Mouse (Mus musculus): Measurements from ENCODE around the gene Olfr340. TPM values are rescaled to one million over a fixed set of nuclear protein-coding genes. Genes with fewer than 3 reads are reported as not detected.
"Not testable (repeated sequence)": the region's sequence is repeated elsewhere in the genome, so short reads cannot be mapped to it uniquely, and the experiment has no call there.

Gene Olfr340
- polyA plus RNA-seq (2015; fragmentation: Nextera tagmentation; extraction: Ambion mirVana), result not detected in 2 replicates

DNA sequence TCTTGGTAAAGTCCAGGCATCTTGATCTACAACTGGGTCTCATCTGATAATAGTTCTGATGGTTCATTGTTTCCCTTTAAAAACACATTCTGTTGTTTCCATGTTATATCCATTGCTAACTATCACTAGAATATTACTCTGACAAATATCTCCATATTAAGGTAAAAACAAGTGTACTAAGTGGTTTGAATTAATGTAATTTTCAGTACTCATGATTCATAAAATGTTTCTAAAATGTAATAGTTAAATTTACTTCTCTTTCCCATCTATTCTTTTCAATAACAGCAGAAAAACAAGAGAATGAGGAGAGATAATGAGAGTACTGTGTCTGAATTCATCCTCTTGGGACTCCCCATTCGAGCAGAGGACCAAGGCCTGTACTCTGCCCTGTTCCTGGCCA lies at the start of gene Olfr340:
Olfr340 (plus strand) TSS at position 301 of the 400 bp plus-strand sequence.
- no peak within 1 kb of the TSS for H3K9ac ChIP-seq (ENCODE audit: low read length)
- H3K27me3 ChIP-seq (ENCODE audit: control insufficient read depth, insufficient read depth, low read length), result no peaks in the 10 kb centered on the region
- no peak for ATAC-seq (ENCODE audit: low FRiP score, low TSS enrichment)
- H3K4me1 ChIP-seq (replicated peaks; ENCODE audit: control insufficient read depth, insufficient read depth), result no peaks in the 10 kb centered on the region
- H3K9me3 ChIP-seq (ENCODE audit: control insufficient read depth, low read length), result no peaks in the 10 kb centered on the region
- no peaks in the 10 kb centered on the region for H3K36me3 ChIP-seq (ENCODE audit: control insufficient read depth, insufficient read depth, low read length)
- DNase-seq (ENCODE audit: low spot score), result no peak
- TF ChIP-seq EP300 (optimal IDR thresholded peaks at IDR 0.05), result no peak
- no peak for TF ChIP-seq CTCF (IDR thresholded peaks at IDR 0.05; ENCODE audit: low read depth)
- 59% methylated on average over 1 of the region's 1 CpGs for WGBS
- H3K4me3 ChIP-seq (ENCODE audit: low read depth, low read length), result no peak within 1 kb of the TSS
- H3K4me2 ChIP-seq (replicated peaks; ENCODE audit: low read depth), result no peak within 1 kb of the TSS
- no peak within 1 kb of the TSS for H3K27ac ChIP-seq (replicated peaks)

DNA sequence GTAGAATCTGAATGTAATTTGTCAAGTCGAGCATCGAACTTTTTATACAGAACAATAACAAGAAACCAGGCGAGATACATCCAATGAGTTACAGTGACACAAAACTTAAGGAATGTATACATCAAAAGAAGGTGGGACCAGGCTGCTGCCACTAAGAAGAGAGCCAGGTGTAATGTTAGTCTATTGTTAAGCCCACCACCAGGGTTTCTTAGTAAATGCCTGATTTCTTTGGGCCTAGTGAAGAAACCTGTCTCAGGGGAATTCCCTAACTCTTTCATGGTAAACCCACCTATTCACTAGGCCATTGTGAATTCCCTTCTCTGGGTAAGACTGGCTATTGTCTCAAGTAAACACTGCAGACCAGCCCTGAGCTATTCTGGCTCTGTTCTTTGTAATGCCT lies 37.2 kb upstream of the Olfr340 start:
- not testable (repeated sequence) for H3K9me3 ChIP-seq (ENCODE audit: control insufficient read depth, low read length); DNase-seq (ENCODE audit: low spot score); H3K9ac ChIP-seq (ENCODE audit: low read length); H3K4me1 ChIP-seq (replicated peaks; ENCODE audit: control insufficient read depth, insufficient read depth); H3K36me3 ChIP-seq (ENCODE audit: control insufficient read depth, insufficient read depth, low read length); H3K27me3 ChIP-seq (ENCODE audit: control insufficient read depth, insufficient read depth, low read length); H3K4me2 ChIP-seq (replicated peaks; ENCODE audit: low read depth); ATAC-seq (ENCODE audit: low FRiP score, low TSS enrichment); H3K4me3 ChIP-seq (ENCODE audit: low read depth, low read length); H3K27ac ChIP-seq (replicated peaks)
- 79% methylated on average over 3 of the region's 3 CpGs for WGBS

DNA sequence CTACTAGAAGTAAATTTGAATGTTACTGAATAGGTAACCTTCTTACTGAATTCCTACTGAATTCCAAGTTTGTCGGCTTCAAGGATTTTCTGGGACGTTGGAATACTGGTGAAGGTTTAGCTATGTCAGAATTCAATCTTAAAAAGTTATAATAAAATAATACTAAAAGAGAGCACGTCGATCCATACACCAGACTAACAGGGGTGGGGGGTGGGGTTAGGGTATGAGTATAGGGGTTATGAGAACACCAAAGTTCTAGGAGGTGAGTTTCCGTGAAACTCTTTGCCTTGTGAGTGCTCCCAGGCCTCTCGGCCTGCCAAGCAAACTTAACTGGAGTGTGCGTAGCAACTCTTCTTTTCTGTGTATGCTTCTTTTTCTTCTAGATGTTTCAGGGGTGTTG lies 36.8 kb upstream of the Olfr340 start:
- not testable (repeated sequence) for H3K4me3 ChIP-seq (ENCODE audit: low read depth, low read length); H3K4me1 ChIP-seq (replicated peaks; ENCODE audit: control insufficient read depth, insufficient read depth); H3K9ac ChIP-seq (ENCODE audit: low read length); H3K27me3 ChIP-seq (ENCODE audit: control insufficient read depth, insufficient read depth, low read length); DNase-seq (ENCODE audit: low spot score); H3K27ac ChIP-seq (replicated peaks); H3K4me2 ChIP-seq (replicated peaks; ENCODE audit: low read depth); H3K9me3 ChIP-seq (ENCODE audit: control insufficient read depth, low read length); ATAC-seq (ENCODE audit: low FRiP score, low TSS enrichment); H3K36me3 ChIP-seq (ENCODE audit: control insufficient read depth, insufficient read depth, low read length)
- 88% methylated on average over 7 of the region's 7 CpGs for WGBS

DNA sequence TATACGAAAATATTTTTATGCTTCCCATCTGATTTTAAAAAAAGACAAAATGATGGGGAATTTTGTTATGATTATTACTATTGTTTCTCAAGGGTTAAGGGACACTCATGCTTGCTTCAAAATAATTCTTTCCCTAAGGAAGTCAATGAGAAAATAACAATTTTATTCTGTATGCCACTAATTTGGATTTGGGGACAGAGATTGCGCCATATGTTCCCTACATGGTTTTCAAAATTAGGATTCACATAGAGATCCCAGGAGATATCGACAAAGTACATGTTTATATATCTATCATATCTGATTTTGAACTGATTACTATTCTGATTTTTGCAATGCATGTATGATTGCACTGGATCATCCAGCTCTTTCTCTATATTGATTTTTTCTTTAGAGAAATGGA lies 33.7 kb upstream of the Olfr340 start, which contains the start of gene Olfr339:
Olfr339 (plus strand) TSS at position 301 of the 400 bp plus-strand sequence.
- TF ChIP-seq EP300 (optimal IDR thresholded peaks at IDR 0.05) (no peak), CTCF (IDR thresholded peaks at IDR 0.05; ENCODE audit: low read depth) (no peak)
- no peaks in the 10 kb centered on the region for H3K4me1 ChIP-seq (replicated peaks; ENCODE audit: control insufficient read depth, insufficient read depth)
- H3K36me3 ChIP-seq (ENCODE audit: control insufficient read depth, insufficient read depth, low read length), result no peaks in the 10 kb centered on the region
- H3K4me3 ChIP-seq (ENCODE audit: low read depth, low read length), result no peak within 1 kb of the TSS
- no peak for ATAC-seq (ENCODE audit: low FRiP score, low TSS enrichment)
- H3K27ac ChIP-seq (replicated peaks), result no peak within 1 kb of the TSS
- H3K9me3 ChIP-seq (ENCODE audit: control insufficient read depth, low read length), result no peaks in the 10 kb centered on the region
- no peak within 1 kb of the TSS for H3K4me2 ChIP-seq (replicated peaks; ENCODE audit: low read depth)
- no peak for DNase-seq (ENCODE audit: low spot score)
- H3K9ac ChIP-seq (ENCODE audit: low read length), result no peak within 1 kb of the TSS
- 80% methylated on average over 3 of the region's 3 CpGs for WGBS
- H3K27me3 ChIP-seq (ENCODE audit: control insufficient read depth, insufficient read depth, low read length), result no peaks in the 10 kb centered on the region

DNA sequence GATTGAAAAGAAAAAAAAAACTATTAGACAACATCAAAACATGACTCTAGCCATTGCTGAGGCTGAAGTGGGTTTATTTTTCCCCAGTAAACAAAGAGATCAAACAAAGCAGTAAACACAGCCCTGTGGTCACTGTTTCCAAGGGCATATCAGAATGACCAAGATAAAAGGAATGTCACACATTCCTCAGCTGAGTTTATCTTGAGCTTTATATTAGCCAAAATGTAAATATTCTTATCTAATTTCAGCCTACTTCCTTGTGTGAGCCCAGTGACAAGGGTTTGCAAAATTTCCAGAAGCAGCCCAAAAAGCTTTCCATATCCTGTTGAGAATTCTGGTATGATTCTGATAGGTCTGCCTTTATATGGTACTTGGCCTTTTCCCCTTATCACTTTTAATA lies 21.2 kb downstream of the Olfr340 start:
- ATAC-seq (ENCODE audit: low FRiP score, low TSS enrichment), result no peak
- H3K4me2 ChIP-seq (replicated peaks; ENCODE audit: low read depth), result no peak overlapping the region
- DNase-seq (ENCODE audit: low spot score), result no peak
- no peaks in the 10 kb centered on the region for H3K4me1 ChIP-seq (replicated peaks; ENCODE audit: control insufficient read depth, insufficient read depth)
- H3K27me3 ChIP-seq (ENCODE audit: control insufficient read depth, insufficient read depth, low read length), result no peaks in the 10 kb centered on the region
- no peak overlapping the region for H3K4me3 ChIP-seq (ENCODE audit: low read depth, low read length)
- H3K9ac ChIP-seq (ENCODE audit: low read length), result no peak overlapping the region
- TF ChIP-seq CTCF (IDR thresholded peaks at IDR 0.05; ENCODE audit: low read depth), result no peak
- no peak for TF ChIP-seq EP300 (optimal IDR thresholded peaks at IDR 0.05)
- H3K36me3 ChIP-seq (ENCODE audit: control insufficient read depth, insufficient read depth, low read length), result no peaks in the 10 kb centered on the region
- H3K9me3 ChIP-seq (ENCODE audit: control insufficient read depth, low read length), result no peaks in the 10 kb centered on the region
- H3K27ac ChIP-seq (replicated peaks), result no peak overlapping the region

DNA sequence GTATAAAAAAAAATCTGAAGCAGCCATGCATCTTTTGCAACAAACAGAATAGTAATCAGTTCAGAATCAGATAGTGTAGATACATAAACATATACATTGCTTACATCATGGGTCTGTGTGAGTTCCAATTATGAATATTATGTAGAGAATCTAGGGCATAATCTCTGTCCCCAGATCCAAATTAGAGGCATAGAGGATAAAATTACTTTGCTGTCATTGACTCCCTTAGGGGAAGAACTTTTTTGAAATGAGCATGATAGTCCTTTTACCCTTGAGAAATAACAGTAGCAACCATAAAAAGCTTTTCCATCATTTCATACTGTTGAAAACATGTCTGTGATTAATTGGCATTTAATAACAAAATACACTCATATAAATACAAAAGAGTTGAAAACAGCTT lies 30.0 kb downstream of the Olfr340 start, which contains the start of gene Olfr341:
Olfr341 (minus strand) TSS at position 101 of the 400 bp plus-strand sequence.
- Histone ChIP-seq H3K27me3 (ENCODE audit: control insufficient read depth, insufficient read depth, low read length) (no peaks in the 10 kb centered on the region), H3K36me3 (ENCODE audit: control insufficient read depth, insufficient read depth, low read length) (no peaks in the 10 kb centered on the region), H3K9me3 (ENCODE audit: control insufficient read depth, low read length) (no peaks in the 10 kb centered on the region), H3K4me2 (replicated peaks; ENCODE audit: low read depth) (no peak within 1 kb of the TSS), H3K9ac (ENCODE audit: low read length) (no peak within 1 kb of the TSS), H3K4me3 (ENCODE audit: low read depth, low read length) (no peak within 1 kb of the TSS), H3K4me1 (replicated peaks; ENCODE audit: control insufficient read depth, insufficient read depth) (no peaks in the 10 kb centered on the region), H3K27ac (replicated peaks) (no peak within 1 kb of the TSS)
- DNase-seq (ENCODE audit: low spot score) (no peak), ATAC-seq (ENCODE audit: low FRiP score, low TSS enrichment) (no peak)
- no peak for TF ChIP-seq CTCF (IDR thresholded peaks at IDR 0.05; ENCODE audit: low read depth)
- no peak for TF ChIP-seq EP300 (optimal IDR thresholded peaks at IDR 0.05)

Other genes starting within 250 kb of the Olfr340 start
- 31.0 and 36.2 TPM in 2 replicates for gene Ptgs1, start 222.2 kb upstream of the Olfr340 start, polyA plus RNA-seq (2015; fragmentation: Nextera tagmentation; extraction: Ambion mirVana)
- 0.01 TPM in 1 of 2 replicates, not detected in the other for gene Olfr338, start 79.1 kb upstream of the Olfr340 start, polyA plus RNA-seq (2015; fragmentation: Nextera tagmentation; extraction: Ambion mirVana)
- gene Olfr339, start 33.6 kb upstream of the Olfr340 start, polyA plus RNA-seq (2015; fragmentation: Nextera tagmentation; extraction: Ambion mirVana), result not detected in 2 replicates
- gene Olfr341, start 29.9 kb downstream of the Olfr340 start, polyA plus RNA-seq (2015; fragmentation: Nextera tagmentation; extraction: Ambion mirVana), result 0.04 TPM in 1 of 2 replicates, not detected in the other
- not detected in 2 replicates for gene Olfr342, start 72.4 kb downstream of the Olfr340 start, polyA plus RNA-seq (2015; fragmentation: Nextera tagmentation; extraction: Ambion mirVana)
- 0.04 TPM in 1 of 2 replicates, not detected in the other for gene Olfr344, start 114.1 kb downstream of the Olfr340 start, polyA plus RNA-seq (2015; fragmentation: Nextera tagmentation; extraction: Ambion mirVana)
- not detected in 2 replicates for gene Olfr345, start 187.5 kb downstream of the Olfr340 start, polyA plus RNA-seq (2015; fragmentation: Nextera tagmentation; extraction: Ambion mirVana)
- not detected in 2 replicates for gene Olfr346, start 233.2 kb downstream of the Olfr340 start, polyA plus RNA-seq (2015; fragmentation: Nextera tagmentation; extraction: Ambion mirVana)

Measured in stomach, postnatal 0 days (tissue).